Mouse (Mus musculus) large intestine, adult 2 months (tissue): ENCODE measurements around the gene Fam53a. TPM values are rescaled to one million over a fixed set of nuclear protein-coding genes. Genes with fewer than 3 reads are reported as not detected.
A peak's percentile ranks its signal among the peaks of the same experiment; 100 is the strongest.

Experiments used
- DNase-seq: peaks from one replicate; pipeline ENCODE4 v3.0.0-alpha.2; 2012; ENCODE audit warnings: low read depth, low spot score
- WGBS: fragments of 180-500 bp; shearing (Covaris S2); methylation state at CpG from one replicate; pipeline ENCODE4 v1.1.7; 2018; 5-methylcytosine and 5-hydroxymethylcytosine counted together
- polyA plus RNA-seq: library from polyadenylated mRNA; depleted of rRNA; stranded (reverse); fragments of >200 nt; gene quantifications from 2 replicates; pipeline ENCODE4 v1.2.3, GENCODE M21; 2012; rRNA removed

The Fam53a gene
- 23.5 and 24.4 TPM in 2 replicates for polyA plus RNA-seq

GRCm38 (mm10) chr5:33629301-33629987 is at the start of gene Fam53a, which contains the start of gene Gm9903:
Gene Fam53a (minus strand): TSS chr5:33629635.
Gene Gm9903 (plus strand): TSS chr5:33629925.
- WGBS: under 1% methylated on average over 99 of the region's 99 CpGs

DNA sequence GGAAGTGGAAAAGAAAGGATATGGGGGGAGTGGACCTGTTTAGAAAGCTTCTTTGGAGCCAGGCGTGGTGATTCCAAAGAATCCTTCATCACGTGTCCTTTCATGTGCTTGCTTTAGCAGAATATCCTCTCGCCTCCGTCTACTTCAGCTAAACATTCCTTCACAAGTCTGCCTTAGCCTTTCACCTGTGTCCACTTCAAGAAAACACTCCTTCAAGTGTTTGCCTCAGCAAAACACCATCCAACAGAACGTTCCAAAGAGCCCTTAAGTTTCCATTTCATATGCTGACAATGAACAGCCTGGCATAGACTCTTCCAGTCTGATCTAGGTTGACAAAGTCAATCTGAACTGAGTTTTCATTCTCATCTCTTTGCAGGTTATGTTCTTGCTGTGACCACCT is 48.8 kb upstream of the Fam53a start:
- WGBS: 76% methylated on average over 5 of the region's 5 CpGs
- DNase-seq: no peak

More at GRCm38 (mm10) chr5:33629301-33629987, at the start of gene Fam53a, which contains the start of gene Gm9903:
- DNase-seq: no peak

DNA sequence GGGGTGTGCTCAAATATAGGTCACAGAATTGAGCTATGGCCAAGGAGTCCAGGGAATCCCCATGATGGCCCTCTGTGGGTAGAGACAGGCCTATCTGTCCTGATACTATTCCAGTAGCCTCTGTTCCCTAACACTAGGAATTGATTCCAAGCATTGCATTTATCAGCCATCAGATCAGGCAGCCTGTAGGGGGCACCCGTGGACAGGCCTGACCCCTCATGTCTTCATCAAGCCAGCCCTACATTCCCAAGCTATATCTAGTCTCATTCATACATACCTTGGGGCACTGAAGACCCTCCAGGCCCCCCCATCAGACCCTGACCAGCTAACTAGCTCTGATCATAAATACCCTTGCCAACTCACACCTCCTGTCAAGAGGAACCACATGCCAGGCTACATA is 46.5 kb upstream of the Fam53a start:
- DNase-seq: no peak
- 0% methylated on average over 1 of the region's 1 CpGs for WGBS

DNA sequence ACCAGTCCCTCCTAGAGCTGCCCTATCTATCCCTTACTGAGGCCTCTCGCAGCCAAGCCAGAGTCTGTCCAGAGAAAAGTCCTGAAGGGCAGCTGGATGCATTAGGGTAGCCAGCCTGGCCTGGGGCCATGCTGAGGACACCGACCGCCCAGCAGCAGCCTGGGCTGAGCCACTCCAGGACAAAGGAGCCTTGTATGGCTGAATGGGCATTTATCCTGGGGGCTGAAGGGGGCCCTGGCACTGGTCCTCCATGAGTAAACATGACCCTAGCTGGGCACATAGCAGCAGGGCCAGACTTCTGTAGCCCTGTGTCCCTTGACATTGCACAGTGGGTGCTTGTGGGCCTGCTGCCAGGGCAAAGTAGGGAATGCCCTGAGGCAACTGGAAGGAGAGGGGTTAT is 45.0 kb upstream of the Fam53a start:
- no peak for DNase-seq
- WGBS: 81% methylated on average over 3 of the region's 3 CpGs

- no peak for DNase-seq
- WGBS: 78% methylated on average over 5 of the region's 5 CpGs
Measured at GRCm38 (mm10) chr5:33671659-33672058, 42.2 kb upstream of the Fam53a start.

GRCm38 (mm10) chr5:33668223-33668622 is 38.8 kb upstream of the Fam53a start:
- no peak for DNase-seq

DNA sequence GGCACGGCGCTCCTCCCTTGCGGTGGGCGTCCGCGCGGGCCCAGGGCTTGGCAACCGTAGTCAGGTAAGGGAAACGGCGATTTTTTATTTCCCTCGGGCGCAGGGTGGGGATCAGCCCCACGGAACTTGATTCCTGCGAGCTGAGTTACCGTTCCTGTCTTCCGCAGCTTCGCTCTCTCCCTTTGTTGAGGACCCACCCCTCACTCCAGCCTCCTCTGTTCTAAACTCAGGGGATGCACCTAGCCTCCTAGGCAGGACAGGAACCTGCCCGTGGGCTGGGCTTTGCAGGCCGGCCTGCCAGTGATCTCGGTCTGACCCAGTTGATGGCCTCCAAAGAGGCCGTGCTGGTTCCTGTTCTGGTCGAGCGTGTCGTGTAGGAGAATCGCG is 29.2 kb upstream of the Fam53a start:
- DNase-seq: no peak
- WGBS: 1% methylated on average over 26 of the region's 26 CpGs

DNA sequence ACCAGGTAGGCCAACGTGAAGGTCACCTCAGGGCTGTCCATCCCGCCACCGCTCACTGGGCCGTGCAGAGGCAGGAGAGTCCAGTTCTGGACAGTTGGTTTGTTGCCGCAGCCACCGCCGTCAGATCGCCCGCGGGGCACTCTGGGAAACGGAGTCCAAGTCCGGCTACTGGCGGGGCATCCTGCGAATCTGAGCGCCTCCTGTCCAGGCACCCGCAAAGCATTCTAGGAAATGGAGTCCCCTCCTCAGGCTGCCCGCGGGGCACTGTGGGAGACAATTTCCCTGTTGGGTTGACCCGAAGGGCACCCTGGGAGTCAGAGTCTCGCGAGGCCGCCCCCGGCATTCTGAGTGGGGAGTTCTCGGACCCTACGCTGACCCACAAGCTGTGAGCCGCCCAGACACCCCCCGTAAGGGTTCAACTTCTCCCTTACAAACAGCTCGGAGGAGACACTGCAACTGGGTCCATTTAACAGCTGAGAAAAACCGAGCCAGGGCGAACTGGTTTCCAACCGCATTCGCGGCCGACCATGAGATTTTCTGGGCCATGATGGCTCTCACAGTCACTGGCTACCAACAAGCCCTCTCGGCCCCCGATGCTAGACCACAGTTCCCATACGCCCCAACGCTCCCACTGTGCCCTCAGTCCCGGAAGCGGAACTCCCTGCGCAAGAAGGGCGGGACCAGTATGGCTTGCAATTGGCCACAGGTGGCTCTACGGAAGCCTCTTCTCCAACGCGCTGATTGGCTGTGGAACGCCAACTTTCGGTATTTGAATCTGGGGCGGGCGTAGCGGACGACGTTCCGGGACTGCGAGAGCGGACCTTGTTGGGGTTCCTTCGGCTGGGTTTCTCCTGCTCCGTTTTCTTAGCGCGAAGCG is 28.6 kb upstream of the Fam53a start, which contains the start of the genes Tacc3 and Tmem129:
Tacc3 (plus strand) TSS at position 342 of the 877 bp plus-strand sequence.
Tmem129 (minus strand) TSS at position 630 of the 877 bp plus-strand sequence.
- WGBS: under 1% methylated on average over 60 of the region's 60 CpGs
- DNase-seq: peak; percentile 98

DNA sequence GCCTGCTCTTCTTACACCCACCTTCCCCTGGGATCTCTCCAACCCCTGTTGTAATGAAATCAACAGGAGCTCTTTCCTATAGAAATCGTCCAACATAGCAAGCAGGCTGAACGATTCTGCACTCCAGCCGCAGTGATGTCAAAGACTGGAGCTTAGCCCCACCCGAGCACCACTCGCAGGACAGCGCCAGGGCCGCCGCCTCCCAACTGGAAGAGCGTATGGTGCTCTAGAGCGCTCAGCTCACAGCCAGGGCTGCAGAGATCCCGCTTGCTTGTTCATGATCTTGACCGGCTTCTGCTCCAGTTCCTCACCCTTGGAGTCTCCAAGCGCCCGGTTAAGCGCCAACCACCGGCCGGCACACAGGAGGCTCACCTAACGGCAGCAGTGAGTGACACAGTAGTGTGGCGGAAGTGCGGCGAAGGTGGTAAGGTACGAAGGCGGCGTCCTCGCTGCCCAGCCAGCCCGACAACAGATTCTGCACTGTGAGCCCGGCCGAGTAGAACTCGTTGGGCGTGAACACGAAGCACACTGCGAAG is 27.9 kb upstream of the Fam53a start:
- DNase-seq: no peak
- WGBS: under 1% methylated on average over 32 of the region's 32 CpGs

DNA sequence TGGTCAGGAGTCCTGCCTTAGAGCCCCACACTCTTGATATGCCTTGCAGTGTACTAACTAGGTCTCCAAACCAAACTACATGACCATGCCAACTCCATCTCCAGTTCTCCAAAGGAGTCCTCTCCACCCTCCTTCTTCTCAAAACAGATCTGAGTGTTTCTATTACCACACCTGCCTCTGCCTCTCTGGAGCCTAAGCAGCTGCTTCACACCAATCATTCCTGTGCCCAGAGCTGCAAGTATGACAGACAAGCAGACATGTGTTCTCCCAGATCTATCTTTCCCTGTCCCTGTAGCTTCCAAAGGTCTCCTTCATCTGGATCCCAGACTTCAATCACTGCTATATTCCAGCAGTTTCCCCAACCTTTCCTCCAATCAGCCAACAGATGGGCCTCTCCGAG is 27.3 kb upstream of the Fam53a start:
- DNase-seq: no peak
- WGBS: 3% methylated on average over 1 of the region's 1 CpGs

DNA sequence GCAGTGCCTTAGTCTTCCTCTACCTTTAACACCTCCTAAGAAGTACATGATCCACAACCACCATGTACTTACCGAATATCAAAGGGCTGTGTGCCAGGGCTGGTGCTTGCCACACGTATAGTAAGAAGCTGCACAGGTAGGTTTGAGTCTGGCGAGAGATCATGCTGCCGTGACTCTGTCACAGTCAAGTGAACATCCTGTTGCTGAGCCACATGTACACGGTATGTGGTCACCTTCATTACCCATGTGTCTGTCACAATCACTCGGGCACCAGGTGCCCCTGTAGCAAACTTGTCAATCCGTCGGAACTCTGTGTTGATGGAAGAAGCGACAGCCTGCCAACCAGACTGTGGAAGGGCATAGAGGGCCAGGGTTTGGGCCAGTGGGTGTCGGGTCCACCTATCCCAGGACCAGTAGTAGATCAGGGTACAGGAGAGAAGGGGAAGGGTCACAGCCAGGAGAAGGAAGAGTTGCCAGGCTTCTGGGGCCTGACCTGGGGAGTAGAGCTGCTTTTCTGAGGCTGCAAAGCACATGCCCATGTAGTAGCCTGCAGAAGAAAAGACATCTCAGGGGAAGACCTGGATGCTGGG is 25.9 kb upstream of the Fam53a start:
- DNase-seq: no peak
- WGBS: 91% methylated on average over 10 of the region's 10 CpGs

DNA sequence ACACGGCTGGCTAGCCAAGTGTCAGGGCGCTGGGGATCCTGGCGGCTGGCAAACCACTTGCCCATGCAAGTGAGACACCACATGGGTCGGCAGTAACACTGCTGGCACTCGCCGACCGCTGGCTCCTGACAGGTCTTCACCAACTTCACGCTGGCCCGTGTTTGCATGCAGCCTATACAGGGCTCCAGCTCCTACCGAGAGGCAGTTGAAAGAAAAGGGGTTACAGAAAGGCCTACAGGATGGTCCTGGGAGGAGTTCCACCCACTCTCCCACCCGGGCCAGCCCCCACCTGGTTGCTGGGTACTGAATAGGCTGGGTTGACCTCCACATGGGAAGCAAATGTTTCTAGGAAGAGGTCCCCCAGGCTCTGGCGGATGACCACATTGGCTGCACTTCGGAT is 25.0 kb upstream of the Fam53a start:
- DNase-seq: no peak
- 94% methylated on average over 13 of the region's 13 CpGs for WGBS

- 6% methylated on average over 9 of the region's 9 CpGs for WGBS
- DNase-seq: no peak
Measured at GRCm38 (mm10) chr5:33652783-33653173, 23.3 kb upstream of the Fam53a start.

GRCm38 (mm10) chr5:33651921-33652782 is 22.7 kb upstream of the Fam53a start, which contains the start of gene Slbp:
Gene Slbp (minus strand): TSS chr5:33652574.
- WGBS: under 1% methylated on average over 82 of the region's 82 CpGs
- no peak for DNase-seq

DNA sequence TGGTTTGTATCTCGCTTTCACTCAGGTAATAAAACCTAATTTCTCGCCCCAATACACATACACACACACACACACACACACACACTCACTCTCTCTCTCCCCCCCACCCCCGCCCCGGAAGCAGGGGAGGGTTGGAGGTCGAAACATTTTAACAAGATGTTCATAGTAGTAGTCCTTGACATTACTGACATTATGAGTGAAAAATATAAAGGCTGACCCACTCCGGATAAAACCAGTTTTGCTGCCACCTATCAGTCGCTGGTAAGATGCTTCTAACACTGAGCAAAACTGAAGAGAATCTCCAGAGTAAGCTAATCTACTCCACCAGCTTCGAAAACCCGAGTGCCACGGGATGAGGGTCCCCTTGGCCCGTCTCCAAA is 22.1 kb upstream of the Fam53a start:
- WGBS: under 1% methylated on average over 11 of the region's 11 CpGs
- DNase-seq: no peak

- WGBS: 7% methylated on average over 2 of the region's 2 CpGs
- no peak for DNase-seq
Measured at GRCm38 (mm10) chr5:33651017-33651416, 21.6 kb upstream of the Fam53a start.

DNA sequence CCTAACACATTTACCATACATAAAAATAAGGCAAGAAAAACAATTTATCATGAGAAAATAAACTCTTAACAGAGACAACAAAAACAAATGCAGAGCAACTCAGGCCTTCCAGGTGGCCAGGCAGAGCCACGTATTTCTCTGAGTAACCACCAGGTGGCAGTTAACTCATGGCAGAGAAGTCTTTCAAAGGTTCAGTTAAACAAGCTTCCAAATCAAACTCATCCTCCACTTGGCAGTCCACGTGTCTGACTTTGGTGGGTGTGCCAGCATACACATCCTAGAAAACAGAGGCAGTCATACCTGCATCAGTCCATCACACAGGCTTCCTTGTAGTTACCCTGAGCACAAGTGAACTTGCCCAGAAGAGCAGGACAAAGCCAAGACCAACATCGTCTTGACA is 11.2 kb upstream of the Fam53a start:
- WGBS: 19% methylated on average over 3 of the region's 3 CpGs
- no peak for DNase-seq

DNA sequence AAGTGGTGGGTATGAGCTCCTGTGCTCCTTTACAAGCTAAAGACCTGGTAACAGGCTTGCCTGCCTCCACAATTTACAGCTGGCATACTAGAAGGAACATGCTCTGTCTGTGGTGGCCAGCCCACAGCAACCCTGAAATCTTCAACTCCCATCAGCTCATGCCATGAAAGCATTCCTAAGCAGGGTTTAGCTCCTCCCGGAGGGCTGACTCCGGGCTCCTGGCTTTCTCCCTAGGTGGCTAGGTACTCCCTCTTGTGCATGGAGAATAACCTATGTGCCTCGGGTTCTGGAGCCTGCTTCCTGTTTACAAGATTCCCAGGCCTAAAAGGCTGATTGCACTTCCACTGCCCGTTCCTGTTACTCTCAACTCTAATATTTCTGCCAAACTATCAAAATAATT is 9.4 kb upstream of the Fam53a start:
- WGBS: 51% methylated on average over 4 of the region's 4 CpGs
- no peak for DNase-seq
